Mouse (Mus musculus) thymus, adult 2 months (tissue): Measurements from ENCODE around the gene Islr2. TPM values are rescaled to one million over a fixed set of nuclear protein-coding genes. Genes with fewer than 3 reads are reported as not detected.
A peak's percentile ranks its signal among the peaks of the same experiment; 100 is the strongest.

ENCODE experiments used
- DNase-seq: peaks from one replicate; pipeline ENCODE4 v3.0.0; 2021
- H3K27ac ChIP-seq: fragments of 200-500 bp; 2 replicates; pipeline ENCODE4 v1.5.1; 2012; ENCODE audit warnings: low read length, control low read depth; ENCODE audit not compliant: control insufficient read depth, insufficient read depth
- H3K27me3 ChIP-seq: fragments of 200-500 bp; 2 replicates; pipeline ENCODE4 v1.6.1; 2012; ENCODE audit warnings: mild to moderate bottlenecking, low read length, moderate library complexity, mixed read lengths; ENCODE audit not compliant: control insufficient read depth, insufficient read depth
- H3K36me3 ChIP-seq: fragments of 200-500 bp; 2 replicates; pipeline ENCODE4 v1.6.1; 2012; ENCODE audit warnings: mild to moderate bottlenecking, low read length, moderate library complexity; ENCODE audit not compliant: control insufficient read depth, insufficient read depth
- H3K4me1 ChIP-seq: fragments of 200-500 bp; replicated peaks from 2 replicates; pipeline ENCODE4 v1.6.1; 2012; ENCODE audit warnings: low read length; ENCODE audit not compliant: control insufficient read depth, insufficient read depth
- H3K4me3 ChIP-seq: fragments of 200-500 bp; 2 replicates; pipeline ENCODE4 v1.5.1; 2012; ENCODE audit warnings: mild to moderate bottlenecking, low read length, control low read depth, moderate library complexity; ENCODE audit not compliant: control insufficient read depth, insufficient read depth
- CTCF ChIP-seq: fragments of 200-500 bp; IDR thresholded peaks from 2 replicates; pipeline ENCODE4 v1.5.1; 2012; ENCODE audit warnings: mild to moderate bottlenecking, control low read depth, low read length, moderate library complexity, borderline replicate concordance; ENCODE audit not compliant: control insufficient read depth, poor library complexity, insufficient read depth; ENCODE audit errors: extremely low read depth
- POLR2A ChIP-seq: fragments of 200-500 bp; IDR thresholded peaks from 2 replicates; pipeline ENCODE4 v1.6.1; 2012; ENCODE audit warnings: mild to moderate bottlenecking, low read length, control low read depth, moderate library complexity; ENCODE audit not compliant: control insufficient read depth, poor library complexity, insufficient read depth; ENCODE audit errors: extremely low read depth
- WGBS: fragments of 180-500 bp; shearing (Covaris S2); methylation state at CpG from one replicate; pipeline ENCODE4 v1.1.7; 2018; 5-methylcytosine and 5-hydroxymethylcytosine counted together
- polyA plus RNA-seq: library from polyadenylated mRNA; depleted of rRNA; stranded (reverse); fragments of >200 nt; gene quantifications from 2 replicates; pipeline ENCODE4 v1.2.3, GENCODE M21; 2012

The Islr2 gene
- polyA plus RNA-seq, 1 experiment, result 0.50 TPM

DNA sequence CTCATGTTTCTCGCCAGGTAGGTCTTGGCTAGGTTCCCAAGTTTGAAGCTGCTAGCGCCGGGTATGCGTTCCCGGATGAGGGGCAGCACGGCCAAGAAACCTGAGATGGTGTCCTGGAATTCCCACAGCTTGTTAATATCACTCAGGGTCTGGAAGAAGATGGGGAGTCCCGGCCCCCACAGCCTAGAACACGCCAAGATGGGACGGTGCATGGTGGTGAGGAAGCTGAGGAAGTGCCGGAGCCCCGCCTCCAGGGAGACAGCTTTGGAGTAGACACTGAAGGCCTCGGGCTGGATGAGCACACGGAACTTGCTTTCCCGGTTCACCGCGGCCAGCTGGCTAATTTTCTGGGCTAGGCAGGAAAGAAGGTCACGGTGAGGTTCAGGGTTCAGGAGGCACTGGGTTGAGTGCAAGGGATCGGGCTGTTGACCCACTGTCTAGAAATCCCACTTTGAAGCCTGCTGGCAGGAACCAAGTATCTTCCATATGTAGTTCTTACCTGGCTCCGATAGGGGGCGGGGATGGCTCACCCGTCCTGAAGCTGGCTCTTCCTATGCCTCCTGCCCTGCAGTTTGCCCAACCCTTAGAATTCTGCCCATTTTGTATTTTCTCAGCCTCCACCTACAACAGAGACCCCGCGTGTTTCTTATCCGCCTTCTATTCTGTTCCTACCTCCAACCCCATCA lies 16.2 kb upstream of the Islr2 start:
- Histone ChIP-seq H3K27ac (no peak overlapping the region), H3K36me3 (peaks cover 14% of the 10 kb centered on the region), H3K4me1 (no peaks in the 10 kb centered on the region), H3K4me3 (no peak overlapping the region), H3K27me3 (no peaks in the 10 kb centered on the region)
- peak; percentile 53 for DNase-seq
- WGBS, result 85% methylated on average over 24 of the region's 24 CpGs
- TF ChIP-seq CTCF (no peak), POLR2A (no peak)

DNA sequence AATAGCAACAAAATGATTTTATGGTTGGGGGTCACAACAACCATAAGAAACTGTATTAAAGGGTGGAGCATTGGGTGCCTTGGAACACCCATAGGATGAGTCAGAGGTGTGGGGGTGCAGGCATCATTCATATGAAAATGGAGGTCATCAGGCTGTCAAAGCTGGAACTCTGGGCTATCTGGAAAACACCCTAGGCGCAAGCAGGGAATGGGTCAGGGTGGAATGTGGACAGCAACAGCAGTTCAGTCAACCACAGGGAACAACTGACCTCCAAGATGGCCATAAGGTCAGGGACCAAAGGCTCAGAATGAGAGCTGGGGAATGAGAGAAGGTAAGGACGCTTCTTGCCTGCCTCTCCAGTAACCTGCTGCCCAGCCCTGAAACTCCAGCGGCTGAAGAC lies 14.4 kb upstream of the Islr2 start:
- WGBS, result 96% methylated on average over 3 of the region's 3 CpGs
- no peak for DNase-seq
- peaks cover 14% of the 10 kb centered on the region for H3K36me3 ChIP-seq
- H3K27ac ChIP-seq, result no peak overlapping the region
- TF ChIP-seq POLR2A (no peak), CTCF (no peak)
- no peak overlapping the region for H3K4me3 ChIP-seq
- H3K4me1 ChIP-seq, result peaks cover 6% of the 10 kb centered on the region
- no peaks in the 10 kb centered on the region for H3K27me3 ChIP-seq

DNA sequence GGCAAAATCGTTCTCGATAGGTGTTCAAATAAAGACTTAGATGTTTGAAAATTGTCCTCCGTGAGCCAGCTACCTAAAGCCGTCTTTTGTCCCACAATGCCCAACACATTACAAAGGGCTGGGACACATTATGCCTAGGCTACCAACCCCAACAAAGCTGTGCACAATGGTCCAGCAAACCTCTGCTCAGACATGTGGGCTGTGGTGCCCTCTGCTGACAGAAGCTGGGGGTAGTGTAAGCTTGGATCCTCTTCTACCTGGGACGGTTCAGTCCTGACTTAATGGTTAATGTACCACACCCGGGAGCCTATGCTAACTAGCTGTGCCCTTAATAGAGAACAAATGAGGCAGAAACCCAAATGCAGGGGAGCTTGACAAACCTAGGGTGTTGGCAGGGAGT lies 12.3 kb upstream of the Islr2 start:
- H3K4me1 ChIP-seq, result peaks cover 10% of the 10 kb centered on the region
- TF ChIP-seq CTCF, result no peak
- no peak for TF ChIP-seq POLR2A

DNA sequence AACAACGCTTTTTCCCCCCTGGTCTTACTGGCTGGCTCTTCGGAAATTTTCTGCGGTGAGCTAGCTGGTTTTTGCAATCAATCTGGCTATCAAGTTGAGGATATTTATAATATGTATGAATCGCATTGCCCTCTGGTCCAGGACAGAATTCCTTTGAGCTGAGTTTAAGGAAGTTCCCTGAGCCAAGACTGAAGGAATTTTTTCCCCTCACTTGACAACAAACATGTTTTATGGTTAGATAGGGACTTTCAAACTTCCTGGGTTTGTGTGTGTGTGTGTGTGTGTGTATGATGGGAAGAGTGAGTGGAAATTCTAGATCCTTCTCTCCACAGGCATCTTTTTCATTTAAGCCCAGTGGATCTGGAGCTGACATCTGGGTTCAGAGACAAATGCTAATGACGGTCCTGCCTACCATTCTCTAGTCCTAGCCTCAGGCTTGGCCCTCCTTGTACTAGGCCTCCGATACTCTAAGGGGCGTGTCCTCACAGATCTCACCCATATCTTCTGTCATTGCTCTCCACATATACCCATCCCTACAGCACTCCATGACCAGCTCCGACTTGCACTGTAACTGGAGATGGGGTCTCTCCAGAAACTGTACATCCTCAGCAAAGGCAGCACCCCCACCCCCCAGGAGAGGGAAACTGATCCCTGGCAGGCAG lies 10.5 kb upstream of the Islr2 start:
- no peak for DNase-seq
- Histone ChIP-seq H3K4me1 (peaks cover 10% of the 10 kb centered on the region), H3K36me3 (peaks cover 3% of the 10 kb centered on the region), H3K27me3 (no peaks in the 10 kb centered on the region), H3K27ac (no peak overlapping the region), H3K4me3 (no peak overlapping the region)
- TF ChIP-seq CTCF (no peak), POLR2A (no peak)
- 67% methylated on average over 8 of the region's 8 CpGs for WGBS

More for the DNA sequence above, 12.3 kb upstream of the Islr2 start:
- Histone ChIP-seq H3K4me3 (no peak overlapping the region), H3K27me3 (no peaks in the 10 kb centered on the region), H3K27ac (no peak overlapping the region), H3K36me3 (peaks cover 9% of the 10 kb centered on the region)
- WGBS, result 71% methylated on average over 6 of the region's 6 CpGs
- peak; percentile 33 for DNase-seq

DNA sequence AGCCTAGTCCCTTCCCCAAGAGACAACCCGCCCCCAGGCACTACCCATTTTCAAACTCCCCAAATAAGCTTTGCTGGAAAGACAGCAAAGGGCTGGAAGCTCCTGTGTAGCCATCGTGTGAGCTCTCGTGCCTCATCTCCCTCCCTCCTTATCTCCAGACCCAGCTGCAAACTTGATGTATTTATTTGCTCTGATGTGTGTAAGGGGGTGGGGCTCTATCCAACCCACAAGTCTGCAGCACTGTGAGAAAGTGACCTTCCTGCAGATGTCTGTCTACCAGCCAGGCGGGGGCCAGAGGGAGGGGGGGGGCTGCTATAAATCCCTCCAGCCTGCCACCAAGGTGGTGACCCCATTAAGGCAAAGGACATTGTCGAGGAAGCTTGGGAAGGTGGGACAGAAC lies 9.7 kb upstream of the Islr2 start:
- Histone ChIP-seq H3K4me3 (no peak overlapping the region), H3K36me3 (no peaks in the 10 kb centered on the region), H3K4me1 (peaks cover 10% of the 10 kb centered on the region), H3K27me3 (no peaks in the 10 kb centered on the region), H3K27ac (no peak overlapping the region)
- DNase-seq, result no peak
- 2% methylated on average over 5 of the region's 5 CpGs for WGBS
- TF ChIP-seq CTCF, result no peak
- no peak for TF ChIP-seq POLR2A

DNA sequence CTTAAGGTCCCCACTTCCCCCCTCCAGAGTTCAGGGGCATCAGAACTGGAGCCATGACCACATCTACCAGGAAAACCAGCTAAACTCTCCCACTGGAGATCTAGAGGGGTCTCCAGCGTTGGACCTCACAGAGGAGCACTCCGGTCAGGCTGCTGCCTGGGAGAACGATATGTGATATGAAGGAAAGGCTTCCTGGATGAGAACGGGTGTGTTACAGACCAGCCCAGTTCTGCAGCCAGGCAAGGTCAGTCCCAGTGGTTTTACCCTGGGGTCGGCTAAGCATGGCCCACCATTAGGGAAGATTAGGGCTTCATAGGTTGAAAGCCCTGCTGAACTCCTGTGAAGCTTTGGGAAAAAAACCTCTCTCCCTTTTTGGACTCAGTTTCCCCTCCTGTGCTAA lies 9.3 kb upstream of the Islr2 start:
- H3K27ac ChIP-seq, result no peak overlapping the region
- WGBS, result 68% methylated on average over 5 of the region's 5 CpGs
- TF ChIP-seq POLR2A (no peak), CTCF (no peak)

DNA sequence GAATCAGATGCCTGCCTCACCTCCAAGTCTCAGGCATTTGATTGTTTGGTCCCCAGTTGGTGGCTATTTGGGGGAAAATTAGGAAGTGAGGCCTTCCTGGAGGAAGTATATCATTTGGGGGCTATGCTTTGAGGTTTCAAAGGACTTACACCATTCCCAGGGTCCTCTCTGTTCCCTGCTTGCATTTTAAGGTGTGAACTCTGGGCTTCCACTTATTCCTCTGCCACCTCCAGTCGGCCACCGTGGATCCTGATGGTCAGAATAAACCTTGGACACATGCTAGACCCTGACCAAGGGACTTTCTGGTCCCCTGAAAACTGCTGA lies 6.1 kb upstream of the Islr2 start:
- no peaks in the 10 kb centered on the region for H3K36me3 ChIP-seq
- H3K4me1 ChIP-seq, result peaks cover 10% of the 10 kb centered on the region
- no peaks in the 10 kb centered on the region for H3K27me3 ChIP-seq
- DNase-seq, result no peak
- TF ChIP-seq POLR2A (no peak), CTCF (no peak)
- H3K27ac ChIP-seq, result no peak overlapping the region
- no peak overlapping the region for H3K4me3 ChIP-seq
- WGBS, result 71% methylated on average over 2 of the region's 2 CpGs

More for the DNA sequence above, 9.3 kb upstream of the Islr2 start:
- peaks cover 10% of the 10 kb centered on the region for H3K4me1 ChIP-seq
- H3K4me3 ChIP-seq, result no peak overlapping the region
- H3K27me3 ChIP-seq, result no peaks in the 10 kb centered on the region
- DNase-seq, result no peak
- no peaks in the 10 kb centered on the region for H3K36me3 ChIP-seq
